Mouse (Mus musculus): ENCODE data around the gene Ficd. TPM values are rescaled to one million over a fixed set of nuclear protein-coding genes. Genes with fewer than 3 reads are reported as not detected.
"Not testable (repeated sequence)": the region's sequence is repeated elsewhere in the genome, so short reads cannot be mapped to it uniquely, and the experiment has no call there.

Gene Ficd
- polyA plus RNA-seq, 1 experiment: 3.0 TPM

DNA sequence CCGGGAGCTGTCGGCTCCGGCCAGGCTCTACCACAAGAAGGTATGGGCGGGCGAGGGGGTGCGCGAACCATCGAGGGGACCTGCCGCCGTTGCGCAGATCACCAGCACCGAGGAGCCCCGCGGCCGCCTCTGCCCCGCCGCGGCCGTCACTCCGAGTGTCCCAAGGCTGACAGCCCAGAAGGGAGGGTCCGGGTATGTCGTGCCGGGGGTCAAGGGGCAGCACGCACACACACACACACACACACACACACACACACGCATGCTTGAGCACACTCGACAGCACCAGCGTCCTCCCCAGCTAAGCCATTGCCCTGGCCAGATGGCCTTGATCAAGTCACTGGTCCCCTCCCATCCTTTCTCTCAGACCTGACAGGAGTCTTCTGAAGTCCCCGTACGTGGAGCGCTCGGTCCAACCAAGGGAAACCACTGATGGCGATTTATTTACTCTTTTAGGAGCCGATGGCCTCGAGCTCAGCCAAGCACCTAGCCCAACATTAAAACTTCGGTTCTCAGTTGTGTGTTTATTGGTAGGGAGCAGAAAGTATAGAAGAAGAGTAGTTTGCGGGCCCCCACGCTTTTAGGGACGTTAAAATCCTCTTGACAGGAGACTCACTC lies 37.4 kb downstream of the Ficd start:
- peak overlapping the region; percentile 99 for H3K4me3 ChIP-seq (replicated peaks; ENCODE audit: control insufficient read depth, low read depth, low read length)
- TF ChIP-seq POLR2A (IDR thresholded peaks at IDR 0.05; ENCODE audit: borderline replicate concordance, control insufficient read depth, low read depth, low read length): no peak
- TF ChIP-seq CTCF (IDR thresholded peaks at IDR 0.05; ENCODE audit: control insufficient read depth, insufficient read depth, low read length): no peak
- peaks cover 5% of the 10 kb centered on the region for H3K4me1 ChIP-seq (ENCODE audit: control insufficient read depth, insufficient read depth, low read length)
- WGBS: under 1% methylated on average over 38 of the region's 38 CpGs
- H3K27ac ChIP-seq (ENCODE audit: control insufficient read depth, insufficient read depth, low read depth, low read length, poor library complexity): peak overlapping the region; percentile 84

- TF ChIP-seq POLR2A (IDR thresholded peaks at IDR 0.05; ENCODE audit: borderline replicate concordance, control insufficient read depth, low read depth, low read length) (no peak), CTCF (IDR thresholded peaks at IDR 0.05; ENCODE audit: control insufficient read depth, insufficient read depth, low read length) (peak; percentile 99)
- Histone ChIP-seq H3K27ac (ENCODE audit: control insufficient read depth, insufficient read depth, low read depth, low read length, poor library complexity) (peak overlapping the region; percentile 6; the same call in 1 of the 2 replicates), H3K4me3 (replicated peaks; ENCODE audit: control insufficient read depth, low read depth, low read length) (peak overlapping the region; percentile 22), H3K4me1 (ENCODE audit: control insufficient read depth, insufficient read depth, low read length) (peaks cover 5% of the 10 kb centered on the region)
- WGBS: 0% methylated on average over 7 of the region's 7 CpGs
Observed at GRCm38 (mm10) chr5:113773664-113774063, 38.1 kb downstream of the Ficd start.

GRCm38 (mm10) chr5:113775585-113775984 lies 40.0 kb downstream of the Ficd start:
- H3K4me1 ChIP-seq (ENCODE audit: control insufficient read depth, insufficient read depth, low read length): peaks cover 5% of the 10 kb centered on the region
- H3K4me3 ChIP-seq (replicated peaks; ENCODE audit: control insufficient read depth, low read depth, low read length): no peak overlapping the region
- peak overlapping the region; percentile 88 for H3K27ac ChIP-seq (ENCODE audit: control insufficient read depth, insufficient read depth, low read depth, low read length, poor library complexity)
- WGBS: 62% methylated on average over 10 of the region's 10 CpGs
- TF ChIP-seq CTCF (IDR thresholded peaks at IDR 0.05; ENCODE audit: control insufficient read depth, insufficient read depth, low read length): no peak
- no peak for TF ChIP-seq POLR2A (IDR thresholded peaks at IDR 0.05; ENCODE audit: borderline replicate concordance, control insufficient read depth, low read depth, low read length)

DNA sequence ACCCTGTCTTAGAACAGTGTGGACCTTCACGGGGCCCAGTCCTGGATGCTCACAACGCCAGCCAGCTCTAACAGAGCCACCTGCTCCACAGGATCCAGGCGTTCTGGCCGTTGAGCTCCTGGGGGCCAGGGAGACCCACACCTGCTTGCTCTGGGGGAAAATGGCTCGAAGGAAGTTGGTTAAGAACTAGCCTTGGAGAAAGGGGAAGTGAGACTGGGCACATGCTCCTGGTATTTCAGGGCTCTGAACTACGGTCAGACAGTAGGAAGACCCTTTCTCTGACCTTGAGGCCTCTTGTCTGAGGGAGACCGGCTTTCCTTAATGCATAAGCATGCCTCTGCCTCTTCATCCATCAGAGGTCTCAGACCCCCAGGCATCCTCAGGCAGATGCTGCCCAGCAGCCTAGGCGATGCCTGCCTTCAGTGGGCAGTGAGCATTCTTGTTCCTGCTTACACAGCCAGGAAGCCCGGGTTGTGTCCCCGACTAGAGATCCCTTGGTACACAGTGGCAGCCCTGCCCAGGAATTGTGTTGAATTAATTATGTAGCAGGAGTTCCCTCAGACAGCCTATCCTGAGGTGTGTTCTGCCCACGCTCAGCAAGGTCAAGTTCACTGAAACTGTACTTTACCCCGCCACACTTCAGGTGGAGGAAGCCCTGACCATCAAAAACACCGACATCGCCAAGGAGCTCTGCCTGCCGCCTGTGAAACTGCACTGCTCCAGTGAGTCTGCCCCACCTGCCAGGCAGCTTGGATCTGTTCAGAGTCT lies 40.7 kb downstream of the Ficd start:
- Histone ChIP-seq H3K27ac (ENCODE audit: control insufficient read depth, insufficient read depth, low read depth, low read length, poor library complexity) (peak overlapping the region; percentile 88), H3K4me3 (replicated peaks; ENCODE audit: control insufficient read depth, low read depth, low read length) (no peak overlapping the region), H3K4me1 (ENCODE audit: control insufficient read depth, insufficient read depth, low read length) (peaks cover 5% of the 10 kb centered on the region)
- no peak for TF ChIP-seq CTCF (IDR thresholded peaks at IDR 0.05; ENCODE audit: control insufficient read depth, insufficient read depth, low read length)
- 0 out of 2 replicates have a peak, but pooled peaks have one; percentile 13 for TF ChIP-seq POLR2A (IDR thresholded peaks at IDR 0.05; ENCODE audit: borderline replicate concordance, control insufficient read depth, low read depth, low read length)
- WGBS: 18% methylated on average over 15 of the region's 15 CpGs

DNA sequence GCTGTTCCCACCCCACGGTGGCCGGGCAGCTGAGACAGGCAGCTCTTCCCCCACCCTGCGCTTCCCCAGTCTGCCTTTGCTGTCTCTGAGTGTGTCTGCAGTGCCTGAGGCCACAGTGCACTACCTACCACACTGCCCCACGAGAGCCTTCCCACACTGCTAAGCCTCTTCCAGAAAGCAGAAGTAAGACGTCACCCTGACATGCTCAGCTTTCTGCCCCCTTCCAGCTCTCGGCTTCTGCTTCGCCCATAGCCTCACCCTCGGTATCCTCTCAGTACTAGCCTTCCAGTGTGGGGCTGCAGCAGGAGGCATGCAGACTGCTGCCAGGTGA lies 41.3 kb downstream of the Ficd start:
- H3K4me1 ChIP-seq (ENCODE audit: control insufficient read depth, insufficient read depth, low read length): peaks cover 5% of the 10 kb centered on the region
- 23% methylated on average over 8 of the region's 8 CpGs for WGBS
- H3K27ac ChIP-seq (ENCODE audit: control insufficient read depth, insufficient read depth, low read depth, low read length, poor library complexity): peak overlapping the region; percentile 88
- no peak overlapping the region for H3K4me3 ChIP-seq (replicated peaks; ENCODE audit: control insufficient read depth, low read depth, low read length)
- peak; percentile 8; the same call in 1 of the 2 replicates for TF ChIP-seq CTCF (IDR thresholded peaks at IDR 0.05; ENCODE audit: control insufficient read depth, insufficient read depth, low read length)
- peak; percentile 80 for TF ChIP-seq POLR2A (IDR thresholded peaks at IDR 0.05; ENCODE audit: borderline replicate concordance, control insufficient read depth, low read depth, low read length)

- not testable (repeated sequence) for H3K27ac ChIP-seq (ENCODE audit: control insufficient read depth, insufficient read depth, low read depth, low read length, poor library complexity); H3K4me3 ChIP-seq (replicated peaks; ENCODE audit: control insufficient read depth, low read depth, low read length); H3K4me1 ChIP-seq (ENCODE audit: control insufficient read depth, insufficient read depth, low read length)
- WGBS: 60% methylated on average over 8 of the region's 8 CpGs
Observed at GRCm38 (mm10) chr5:113777728-113778127, 42.1 kb downstream of the Ficd start.

DNA sequence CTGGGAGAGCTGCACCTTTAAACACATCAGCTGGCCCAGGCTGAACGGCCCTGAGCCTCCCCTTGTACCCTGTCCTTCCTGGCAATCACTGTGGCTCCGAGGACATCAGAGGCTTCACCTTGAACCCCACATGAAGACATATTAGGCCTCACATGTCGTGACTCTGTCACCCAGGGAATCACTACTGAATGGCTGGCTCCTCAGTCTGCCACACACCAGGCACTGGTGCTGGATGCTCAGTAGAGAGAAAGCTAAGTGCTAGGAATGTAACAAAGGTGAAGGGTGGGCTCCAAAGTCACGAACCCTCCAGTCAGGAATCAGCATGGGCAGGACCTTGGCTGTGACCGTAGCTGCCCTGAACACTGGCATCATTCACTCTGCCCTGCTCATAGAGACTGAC lies 44.0 kb downstream of the Ficd start:
- Histone ChIP-seq H3K27ac (ENCODE audit: control insufficient read depth, insufficient read depth, low read depth, low read length, poor library complexity) (no peak overlapping the region), H3K4me3 (replicated peaks; ENCODE audit: control insufficient read depth, low read depth, low read length) (no peak overlapping the region), H3K4me1 (ENCODE audit: control insufficient read depth, insufficient read depth, low read length) (peaks cover 5% of the 10 kb centered on the region)
- 83% methylated on average over 5 of the region's 5 CpGs for WGBS
- no peak for TF ChIP-seq CTCF (IDR thresholded peaks at IDR 0.05; ENCODE audit: control insufficient read depth, insufficient read depth, low read length)

- no peak for TF ChIP-seq CTCF (IDR thresholded peaks at IDR 0.05; ENCODE audit: control insufficient read depth, insufficient read depth, low read length)
- TF ChIP-seq POLR2A (IDR thresholded peaks at IDR 0.05; ENCODE audit: borderline replicate concordance, control insufficient read depth, low read depth, low read length): no peak
- H3K4me3 ChIP-seq (replicated peaks; ENCODE audit: control insufficient read depth, low read depth, low read length): no peak overlapping the region
- no peak overlapping the region for H3K27ac ChIP-seq (ENCODE audit: control insufficient read depth, insufficient read depth, low read depth, low read length, poor library complexity)
- WGBS: 90% methylated on average over 3 of the region's 3 CpGs
- peaks cover 5% of the 10 kb centered on the region for H3K4me1 ChIP-seq (ENCODE audit: control insufficient read depth, insufficient read depth, low read length)
Observed at GRCm38 (mm10) chr5:113780082-113780752, 44.6 kb downstream of the Ficd start.
